Mouse (Mus musculus): Measurements from ENCODE around the gene Tubb2a. TPM values are rescaled to one million over a fixed set of nuclear protein-coding genes. Genes with fewer than 3 reads are reported as not detected.
A peak's percentile ranks its signal among the peaks of the same experiment; 100 is the strongest.

The Tubb2a gene
- 118 and 120 TPM in 2 replicates for polyA plus RNA-seq (2012; rRNA removed)

GRCm38 (mm10) chr13:34077492-34078271 lies at the start of gene Tubb2a:
Tubb2a (minus strand) TSS chr13:34078007.
- peak; percentile 55 for DNase-seq (ENCODE audit: low read depth, low spot score)
- WGBS = under 1% methylated on average over 45 of the region's 45 CpGs

- no peak for DNase-seq (ENCODE audit: low read depth, low spot score)
- WGBS = 53% methylated on average over 4 of the region's 4 CpGs
These were observed 47.9 kb upstream of the Tubb2a start for GRCm38 (mm10) chr13:34125711-34126110.

GRCm38 (mm10) chr13:34120536-34120935 lies 42.7 kb upstream of the Tubb2a start:
- 32% methylated on average over 2 of the region's 2 CpGs for WGBS
- DNase-seq (ENCODE audit: low read depth, low spot score) = no peak

- DNase-seq (ENCODE audit: low read depth, low spot score) = no peak
- WGBS = 21% methylated on average over 4 of the region's 4 CpGs
These were observed 41.6 kb upstream of the Tubb2a start for GRCm38 (mm10) chr13:34119406-34119805.

- WGBS = 88% methylated on average over 4 of the region's 4 CpGs
- no peak for DNase-seq (ENCODE audit: low read depth, low spot score)
These were observed 41.0 kb upstream of the Tubb2a start for GRCm38 (mm10) chr13:34118816-34119215.

- 87% methylated on average over 6 of the region's 6 CpGs for WGBS
- no peak for DNase-seq (ENCODE audit: low read depth, low spot score)
These were observed 38.7 kb upstream of the Tubb2a start for GRCm38 (mm10) chr13:34116508-34116907.

- 83% methylated on average over 4 of the region's 4 CpGs for WGBS
These were observed 36.8 kb upstream of the Tubb2a start for GRCm38 (mm10) chr13:34114654-34115053.

GRCm38 (mm10) chr13:34113086-34113485 lies 35.3 kb upstream of the Tubb2a start:
- WGBS = 85% methylated on average over 3 of the region's 3 CpGs
- no peak for DNase-seq (ENCODE audit: low read depth, low spot score)

More at GRCm38 (mm10) chr13:34114654-34115053, 36.8 kb upstream of the Tubb2a start:
- no peak for DNase-seq (ENCODE audit: low read depth, low spot score)

GRCm38 (mm10) chr13:34112369-34113081 lies 34.7 kb upstream of the Tubb2a start:
- DNase-seq (ENCODE audit: low read depth, low spot score) = no peak
- WGBS = 24% methylated on average over 5 of the region's 5 CpGs

GRCm38 (mm10) chr13:34111878-34112277 lies 34.1 kb upstream of the Tubb2a start:
- no peak for DNase-seq (ENCODE audit: low read depth, low spot score)
- 62% methylated on average over 3 of the region's 3 CpGs for WGBS

GRCm38 (mm10) chr13:34111019-34111418 lies 33.2 kb upstream of the Tubb2a start:
- DNase-seq (ENCODE audit: low read depth, low spot score) = no peak
- 74% methylated on average over 5 of the region's 5 CpGs for WGBS

- whole genome bisulfite sequencing = 77% methylated on average over 4 of the region's 4 CpGs
- no peak for DNase-seq (ENCODE audit: low read depth, low spot score)
These were observed 31.9 kb upstream of the Tubb2a start for GRCm38 (mm10) chr13:34109677-34110058.

GRCm38 (mm10) chr13:34109035-34109676 lies 31.3 kb upstream of the Tubb2a start:
- DNase-seq (ENCODE audit: low read depth, low spot score) = no peak
- WGBS = 83% methylated on average over 4 of the region's 4 CpGs

- WGBS = 89% methylated on average over 1 of the region's 1 CpGs
- no peak for DNase-seq (ENCODE audit: low read depth, low spot score)
These were observed 29.2 kb upstream of the Tubb2a start for GRCm38 (mm10) chr13:34106999-34107398.

- DNase-seq (ENCODE audit: low read depth, low spot score) = no peak
- 94% methylated on average over 2 of the region's 2 CpGs for WGBS
These were observed 28.4 kb upstream of the Tubb2a start for GRCm38 (mm10) chr13:34106256-34106655.

- no peak for DNase-seq (ENCODE audit: low read depth, low spot score)
- 78% methylated on average over 1 of the region's 1 CpGs for WGBS
These were observed 27.6 kb upstream of the Tubb2a start for GRCm38 (mm10) chr13:34105364-34105763.

- 88% methylated on average over 9 of the region's 9 CpGs for WGBS
- no peak for DNase-seq (ENCODE audit: low read depth, low spot score)
These were observed 24.1 kb upstream of the Tubb2a start for GRCm38 (mm10) chr13:34101908-34102307.

- DNase-seq (ENCODE audit: low read depth, low spot score) = no peak
- WGBS = 96% methylated on average over 10 of the region's 10 CpGs
These were observed 23.4 kb upstream of the Tubb2a start for GRCm38 (mm10) chr13:34101247-34101646.

GRCm38 (mm10) chr13:34100733-34101132 lies 22.9 kb upstream of the Tubb2a start:
- DNase-seq (ENCODE audit: low read depth, low spot score) = no peak
- 87% methylated on average over 3 of the region's 3 CpGs for WGBS

GRCm38 (mm10) chr13:34097086-34097485 lies 19.3 kb upstream of the Tubb2a start:
- DNase-seq (ENCODE audit: low read depth, low spot score) = no peak
- WGBS = 80% methylated on average over 3 of the region's 3 CpGs

Measured in large intestine, adult 2 months (tissue).